Mouse (Mus musculus) left cerebral cortex, adult 8-10 months (tissue): ENCODE data around the gene Ctnna2. TPM values are rescaled to one million over a fixed set of nuclear protein-coding genes. Genes with fewer than 3 reads are reported as not detected.

Experiments used
- DNase-seq, 2 experiments: peaks; one replicate each; pipeline ENCODE4 v3.0.0; 2022; ENCODE audit warnings: low spot score in 2 of 2
- total RNA-seq, 4 experiments: library from RNA; stranded (reverse); gene quantifications; 2 replicates each; pipeline ENCODE4 v1.2.4; 2022

Gene Ctnna2
- total RNA-seq, 4 experiments from 2014 or later, result 108 to 114 (median 111) TPM

DNA sequence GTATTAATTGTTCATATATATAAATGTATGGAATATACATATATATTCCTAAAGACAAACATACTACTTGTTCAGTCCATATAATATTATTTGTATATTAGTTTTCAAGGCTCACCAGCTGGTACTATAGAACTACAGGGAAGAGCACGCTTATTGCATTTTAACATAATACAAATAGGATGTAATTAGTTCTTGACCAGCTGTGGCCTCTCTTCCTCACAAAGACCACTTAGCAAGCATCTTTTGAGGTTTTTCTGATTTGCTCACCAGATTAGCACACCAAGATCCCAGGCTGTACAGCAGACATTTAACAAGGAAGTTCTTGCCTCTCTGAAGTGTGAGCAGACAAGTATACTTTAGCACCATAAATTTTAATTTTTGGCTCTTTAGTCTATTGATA is 152.0 kb downstream of the Ctnna2 start:
- DNase-seq, result no peak

DNA sequence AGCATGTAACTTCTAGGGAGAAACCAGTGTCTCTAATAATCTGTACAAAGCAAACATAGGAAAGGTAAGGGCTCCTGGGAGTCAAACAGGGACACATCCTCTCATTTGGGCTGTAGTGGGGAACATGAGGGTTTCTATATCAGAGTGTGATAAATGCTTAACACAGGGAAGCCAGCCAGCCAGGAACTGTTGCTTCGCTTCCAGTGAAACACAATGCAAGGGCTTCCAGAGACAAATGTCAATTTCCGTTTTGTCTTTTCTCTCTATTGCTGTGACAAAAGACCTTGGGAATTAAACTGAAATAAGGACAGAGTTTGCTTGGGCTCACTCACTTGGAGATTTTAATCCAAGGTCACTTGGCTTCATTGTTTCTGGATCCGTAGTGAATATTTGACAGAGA is 162.4 kb downstream of the Ctnna2 start:
- DNase-seq, result no peak

DNA sequence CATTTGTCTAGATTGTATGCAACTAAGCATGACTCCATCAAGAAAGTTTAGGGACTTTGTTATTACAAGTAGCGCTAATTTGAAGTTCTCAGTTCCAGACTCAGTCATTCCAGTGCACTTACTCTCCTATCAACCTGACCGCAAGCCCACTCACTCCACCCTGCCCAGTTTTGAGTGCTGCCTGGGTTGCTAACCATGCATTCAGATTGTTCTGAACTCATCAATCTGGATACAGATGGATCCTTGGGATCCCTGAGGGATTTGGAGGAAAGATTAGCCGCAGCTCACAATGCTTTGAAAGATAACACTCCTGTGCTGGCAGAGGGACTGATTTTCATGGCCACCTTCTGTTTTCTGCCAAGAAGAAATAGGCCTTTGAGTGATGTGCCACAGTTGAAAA is 168.5 kb downstream of the Ctnna2 start:
- DNase-seq, result no peak

DNA sequence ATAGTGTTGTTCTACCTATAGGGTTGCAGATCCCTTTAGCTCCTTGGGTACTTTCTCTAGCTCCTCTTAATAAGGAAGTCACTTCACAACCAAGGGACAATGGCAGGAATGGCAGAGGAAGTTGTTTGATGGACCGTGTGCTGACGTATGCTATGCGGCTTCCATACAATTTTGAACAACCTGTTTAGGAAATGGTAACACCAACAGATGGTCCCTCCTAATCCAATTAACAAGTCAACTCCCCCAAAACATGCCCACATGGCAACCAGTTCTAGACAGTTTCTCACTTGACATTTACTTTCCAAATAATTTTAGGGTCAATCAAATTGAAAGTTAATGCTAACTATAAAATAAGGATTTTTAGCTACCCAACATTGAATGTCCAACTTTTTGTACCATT is 176.9 kb downstream of the Ctnna2 start:
- DNase-seq, result no peak

DNA sequence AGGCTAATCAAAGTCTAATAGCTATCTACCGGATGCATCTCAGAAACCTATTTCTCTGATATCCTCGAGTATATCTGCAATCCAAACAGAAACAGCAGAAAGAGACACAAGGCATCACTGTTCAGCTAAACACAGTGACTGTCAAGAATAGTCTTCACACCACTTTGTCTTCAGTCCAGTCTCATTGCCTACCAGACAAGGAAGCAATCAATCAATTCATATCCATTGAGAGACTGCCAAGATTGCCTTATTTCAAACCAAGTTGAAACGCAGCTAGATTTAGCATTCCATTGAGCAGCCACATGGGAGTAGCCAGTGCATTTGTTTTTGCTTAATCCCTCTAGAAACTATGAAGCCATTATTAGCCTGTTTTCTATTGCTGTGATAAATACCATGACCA is 196.2 kb downstream of the Ctnna2 start:
- no peak for DNase-seq

DNA sequence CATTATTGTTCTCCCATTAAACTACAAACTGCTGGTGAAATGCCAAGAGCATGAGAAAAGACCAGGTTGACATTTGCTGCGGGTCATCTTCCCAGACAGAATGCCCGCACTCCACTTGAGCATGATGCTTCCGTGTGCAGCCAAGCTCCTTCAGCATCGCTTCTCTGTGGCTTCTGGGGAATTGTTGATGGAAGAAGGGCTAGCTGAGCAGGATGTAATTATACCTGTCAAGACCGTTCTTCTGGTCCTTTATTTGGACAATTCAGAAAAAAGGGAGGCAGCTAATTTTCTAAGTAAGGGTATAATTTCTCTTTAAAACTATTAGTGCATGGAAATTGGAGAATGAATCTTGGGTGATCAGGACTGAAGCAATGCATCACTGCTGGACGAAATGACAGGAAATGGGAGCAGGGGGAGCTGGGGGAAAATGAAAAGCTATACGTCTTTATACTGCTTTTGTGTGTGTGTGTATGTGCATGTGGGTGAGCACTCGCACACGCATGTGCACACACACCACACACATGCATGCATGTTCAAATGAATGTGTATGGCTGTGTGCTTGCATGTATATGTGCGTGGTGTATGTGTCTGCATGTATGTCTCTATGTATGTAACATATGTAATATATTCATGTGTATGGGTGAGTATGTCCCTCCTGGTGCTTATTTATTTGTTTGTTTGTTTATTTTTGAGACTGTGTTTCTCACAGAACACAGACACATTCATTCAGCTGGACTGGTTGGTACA is 211.0 kb downstream of the Ctnna2 start:
- no peak for DNase-seq

DNA sequence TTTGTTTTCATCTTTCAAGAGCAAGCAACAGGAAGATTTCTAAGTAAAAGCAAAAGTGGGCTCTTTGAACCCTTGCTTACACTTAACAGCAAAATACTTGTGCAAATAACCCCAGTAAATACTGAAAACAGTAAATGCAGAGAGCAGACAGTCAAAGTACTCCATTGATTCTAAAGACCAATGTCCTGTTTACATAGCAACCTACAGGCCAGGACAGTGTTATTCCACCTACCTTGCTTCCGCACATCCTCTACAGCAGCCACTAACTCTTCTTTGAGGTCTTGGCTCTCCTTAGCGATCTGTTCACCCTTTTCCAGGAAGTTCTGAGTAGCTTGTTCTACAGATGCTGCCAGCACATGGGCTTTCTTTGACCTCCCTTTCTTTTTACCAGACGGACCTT is 221.3 kb downstream of the Ctnna2 start:
- DNase-seq, result no peak

DNA sequence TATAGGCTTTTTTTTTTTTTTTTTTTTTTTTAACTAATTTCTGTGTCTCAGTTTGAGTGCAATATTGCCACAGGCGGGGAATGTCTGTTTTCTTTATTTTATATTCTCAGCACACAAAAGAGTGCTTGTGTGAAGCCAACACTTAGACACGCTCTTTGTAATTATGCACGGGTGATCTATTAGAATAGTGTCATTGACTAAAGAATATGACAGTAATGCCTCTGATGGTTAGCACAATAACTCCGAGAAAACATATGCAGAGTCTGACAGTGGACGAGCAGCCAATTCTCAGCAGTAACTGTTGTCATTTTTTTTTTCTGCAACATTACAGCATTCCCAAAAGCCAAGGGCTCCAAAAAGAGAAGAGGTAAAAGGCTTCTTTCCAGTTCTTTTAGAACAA is 234.1 kb downstream of the Ctnna2 start:
- DNase-seq, result no peak

DNA sequence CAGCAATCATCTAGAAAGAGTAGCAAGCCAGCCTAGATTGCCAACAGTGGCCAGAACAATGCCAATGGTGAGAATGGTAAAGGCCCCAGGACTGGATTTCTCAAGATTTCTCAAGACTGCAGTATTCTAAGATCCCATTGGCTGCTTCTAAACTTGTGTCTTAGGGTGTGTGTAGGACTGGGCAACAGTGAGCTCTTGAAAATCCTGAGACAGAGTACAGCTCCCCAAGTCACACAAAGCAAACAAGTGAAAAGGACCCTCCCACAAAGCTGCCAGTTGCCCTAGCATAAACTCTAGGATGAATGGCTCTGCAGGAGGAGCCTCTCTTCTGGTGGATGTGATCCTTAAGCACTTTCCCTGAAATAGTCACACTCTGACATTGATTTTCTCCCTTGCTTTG is 235.8 kb downstream of the Ctnna2 start:
- DNase-seq, result no peak

DNA sequence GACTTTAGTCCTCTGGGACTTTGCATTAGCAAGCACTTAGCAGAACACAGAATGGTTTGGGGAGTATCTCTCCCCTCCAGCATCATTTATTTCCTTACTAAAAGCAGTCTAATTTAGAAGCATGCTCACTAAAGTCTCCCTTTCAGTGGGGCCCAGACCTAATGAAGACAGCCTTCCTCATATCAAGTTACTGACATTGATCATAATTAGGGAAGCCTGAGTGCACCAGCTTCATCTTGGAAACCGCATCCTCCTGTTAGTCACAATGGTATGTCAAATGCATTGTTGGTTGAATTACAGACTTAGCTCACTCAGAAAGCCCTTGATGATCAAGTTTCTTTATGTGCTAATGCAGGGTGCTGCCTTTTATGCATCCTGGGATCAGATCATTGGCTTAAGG is 236.5 kb downstream of the Ctnna2 start:
- no peak for DNase-seq

DNA sequence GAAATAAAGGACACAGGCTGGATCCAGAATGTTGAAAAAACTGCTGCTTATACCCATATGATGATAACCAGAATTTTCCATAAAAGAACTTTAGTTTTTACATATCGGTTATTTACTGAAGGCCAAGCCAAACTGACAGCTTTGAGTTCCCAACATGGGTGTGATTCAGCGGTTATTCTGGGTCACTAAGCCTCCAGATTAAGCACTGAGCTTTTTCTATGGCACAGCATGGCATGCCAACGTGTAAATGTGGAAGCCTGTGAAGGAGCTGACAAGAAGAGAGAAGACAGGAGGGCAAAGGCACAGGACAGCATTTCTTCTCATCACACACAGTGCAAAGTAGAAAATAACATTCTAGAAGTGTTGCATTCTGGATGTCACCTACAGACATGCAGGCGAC is 240.9 kb downstream of the Ctnna2 start:
- DNase-seq, result no peak

DNA sequence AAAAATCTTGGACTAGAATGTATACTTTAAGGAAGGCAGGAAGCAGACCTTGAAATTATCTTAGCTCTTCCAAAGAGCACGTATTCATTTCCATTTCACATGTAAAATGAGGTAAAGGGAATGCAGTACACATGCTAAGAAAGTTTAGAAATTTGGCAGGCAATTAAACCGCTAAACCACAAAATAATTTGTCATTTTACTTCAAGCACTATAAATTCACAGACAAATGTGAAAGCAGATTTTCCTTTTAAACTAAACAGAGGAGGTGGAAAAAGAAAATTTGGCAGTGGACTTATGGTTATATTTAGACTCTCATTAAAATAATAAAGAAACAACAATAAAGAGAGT is 254.6 kb downstream of the Ctnna2 start:
- DNase-seq, result no peak

DNA sequence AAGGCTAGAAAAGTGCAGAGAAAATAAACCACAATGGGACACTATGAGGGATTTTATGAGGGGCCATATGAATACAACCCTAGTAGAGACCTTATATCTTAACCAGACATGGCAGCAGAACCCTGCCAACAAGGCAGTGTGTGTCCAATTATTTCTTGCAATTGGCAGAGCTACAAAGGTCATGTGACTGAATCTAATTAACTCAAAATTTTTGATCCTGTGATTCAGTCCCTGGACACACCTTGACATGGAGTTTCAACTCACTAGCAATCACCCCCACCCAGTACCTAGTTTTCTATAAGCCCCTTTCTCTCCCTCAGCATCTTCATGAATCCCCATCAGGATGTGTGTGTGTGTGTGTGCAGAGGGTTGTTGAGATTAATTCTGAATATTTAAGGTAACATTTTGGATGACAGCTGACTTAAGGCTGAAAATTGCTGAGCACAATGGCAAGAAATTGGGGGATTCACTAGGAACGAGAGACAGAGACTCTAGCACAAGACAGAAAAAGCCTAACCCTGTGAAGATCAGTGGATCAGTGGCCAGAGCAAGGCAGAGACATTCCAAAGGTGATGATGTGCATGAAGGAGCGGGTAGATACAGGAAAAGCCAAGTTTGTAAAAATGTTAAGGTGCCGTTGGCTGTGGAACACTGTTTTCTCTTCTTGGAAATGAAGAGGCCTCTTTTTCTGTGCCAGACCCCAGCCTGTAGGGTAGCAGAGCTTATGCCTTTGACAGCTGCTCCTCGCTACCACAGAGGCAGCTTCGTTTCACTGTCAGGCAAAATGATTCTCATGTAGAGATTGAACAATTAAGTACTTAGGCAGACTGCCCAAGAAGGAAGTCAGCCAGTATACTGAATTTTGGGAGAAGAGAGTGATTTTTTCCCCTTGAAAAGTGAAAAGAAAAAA is 255.2 kb downstream of the Ctnna2 start:
- no peak for DNase-seq

DNA sequence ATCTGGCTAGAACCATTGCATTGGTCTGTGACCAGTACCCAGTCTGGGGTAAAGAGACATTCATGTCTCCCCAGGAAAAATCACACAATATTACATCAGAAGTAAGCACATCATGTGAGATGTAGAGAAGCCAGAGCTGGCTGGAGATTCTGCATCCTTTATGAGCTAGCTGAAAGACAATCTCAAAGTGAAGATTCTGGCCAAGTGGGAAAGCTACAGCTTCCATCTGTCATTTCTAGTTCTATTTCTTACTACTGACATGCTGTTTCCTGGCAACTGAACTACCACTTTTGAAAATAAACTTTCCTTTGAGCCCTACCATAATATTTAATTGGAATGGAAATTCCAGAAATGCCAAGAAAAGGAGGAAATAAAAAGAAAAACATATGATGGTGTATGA is 285.4 kb downstream of the Ctnna2 start:
- DNase-seq, result peak in 1 of 2 experiments; percentile 36

DNA sequence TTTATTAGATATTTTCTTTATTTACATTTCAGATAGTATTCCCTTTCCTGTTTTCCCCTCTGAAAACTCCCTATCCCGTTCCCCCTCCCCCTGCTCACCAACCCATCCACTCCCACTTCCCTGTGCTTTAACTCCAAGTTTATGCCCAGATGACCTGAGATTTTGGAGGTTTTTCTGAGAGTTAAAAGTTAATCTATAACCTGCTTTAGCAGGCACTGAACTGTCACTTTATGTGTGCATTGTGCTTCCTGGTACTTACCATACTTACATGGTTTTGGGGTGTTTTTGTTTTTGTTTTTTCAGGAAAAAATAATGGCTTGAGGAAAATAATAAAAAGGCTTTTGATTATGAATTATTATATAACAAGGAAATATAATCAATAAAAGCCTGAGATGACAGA is 292.3 kb downstream of the Ctnna2 start:
- no peak for DNase-seq

DNA sequence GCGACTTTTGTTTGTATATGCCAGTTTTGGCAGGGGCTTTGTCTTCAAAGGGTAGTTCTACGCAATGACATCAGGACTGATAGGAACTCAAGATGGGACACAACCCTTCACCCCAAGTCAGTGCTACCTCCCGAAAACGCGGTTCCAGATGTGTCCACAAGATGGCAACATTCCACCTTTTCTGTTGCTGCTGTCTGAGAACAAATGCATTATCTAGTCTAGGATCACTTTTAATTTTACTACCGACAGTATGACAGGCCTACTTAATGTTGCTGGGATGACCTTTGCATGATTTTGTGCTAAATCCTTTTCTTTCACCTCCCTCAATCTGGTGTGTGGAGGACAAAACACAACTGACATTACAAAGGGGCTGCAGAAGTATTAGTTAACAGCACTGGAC is 329.4 kb downstream of the Ctnna2 start:
- DNase-seq, result peak; percentile 30 to 72

DNA sequence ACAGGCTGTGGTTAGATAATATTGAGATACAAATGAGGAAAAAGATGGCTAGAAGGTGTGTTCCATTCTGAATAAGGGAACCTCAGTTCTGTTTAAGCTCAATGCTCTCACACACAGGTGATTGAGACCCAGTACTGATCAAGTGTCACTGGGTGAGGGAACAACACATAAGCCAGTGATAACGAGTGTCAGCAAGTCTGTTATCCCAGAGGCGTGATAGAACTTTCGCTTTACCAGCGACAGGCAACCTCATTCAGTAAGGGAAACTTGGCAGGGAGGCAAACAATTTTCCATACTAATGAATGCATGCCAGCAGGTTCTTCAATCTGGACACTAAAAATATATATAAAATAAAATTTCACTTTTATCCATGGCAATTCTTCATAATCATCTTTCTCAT is 334.9 kb downstream of the Ctnna2 start:
- DNase-seq, result no peak

DNA sequence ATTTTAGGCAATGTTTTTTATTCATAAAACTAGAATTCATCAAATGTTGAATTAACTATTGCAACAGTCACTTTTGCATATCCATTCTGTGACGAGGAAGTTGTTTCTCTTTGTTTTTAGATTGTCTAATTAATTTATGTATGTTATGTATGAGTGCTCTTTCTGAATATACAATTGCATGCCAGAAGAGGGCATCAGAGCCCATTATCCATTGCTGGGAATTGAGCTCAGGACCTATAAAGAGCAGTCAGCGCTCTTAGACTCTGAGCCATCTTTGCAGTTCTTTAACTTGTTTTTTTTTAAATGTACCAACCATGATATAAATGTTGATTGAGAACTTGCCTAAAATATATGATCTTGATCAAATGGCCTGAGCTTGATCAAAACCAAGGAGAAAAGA is 340.7 kb downstream of the Ctnna2 start:
- DNase-seq, result no peak

DNA sequence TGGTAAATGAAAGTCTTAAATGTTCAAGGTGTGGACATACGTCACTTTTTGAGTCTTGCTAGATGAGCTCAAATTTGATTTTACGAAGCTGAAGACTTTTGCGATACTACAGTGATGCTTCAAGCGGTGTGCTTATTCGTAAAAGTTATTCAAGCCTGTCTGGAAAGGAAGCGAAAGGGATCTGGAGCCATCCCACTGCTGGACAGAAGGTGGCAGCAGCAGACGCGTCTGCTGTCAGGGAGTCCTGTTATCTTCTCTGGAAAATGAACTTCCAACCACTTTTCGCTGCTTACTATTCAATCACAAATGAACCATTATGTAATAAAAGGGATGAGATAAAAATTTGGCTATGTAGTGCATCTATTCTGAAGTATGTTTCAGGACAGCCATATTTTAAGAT is 345.5 kb downstream of the Ctnna2 start:
- DNase-seq, result peak; percentile 48 to 57

DNA sequence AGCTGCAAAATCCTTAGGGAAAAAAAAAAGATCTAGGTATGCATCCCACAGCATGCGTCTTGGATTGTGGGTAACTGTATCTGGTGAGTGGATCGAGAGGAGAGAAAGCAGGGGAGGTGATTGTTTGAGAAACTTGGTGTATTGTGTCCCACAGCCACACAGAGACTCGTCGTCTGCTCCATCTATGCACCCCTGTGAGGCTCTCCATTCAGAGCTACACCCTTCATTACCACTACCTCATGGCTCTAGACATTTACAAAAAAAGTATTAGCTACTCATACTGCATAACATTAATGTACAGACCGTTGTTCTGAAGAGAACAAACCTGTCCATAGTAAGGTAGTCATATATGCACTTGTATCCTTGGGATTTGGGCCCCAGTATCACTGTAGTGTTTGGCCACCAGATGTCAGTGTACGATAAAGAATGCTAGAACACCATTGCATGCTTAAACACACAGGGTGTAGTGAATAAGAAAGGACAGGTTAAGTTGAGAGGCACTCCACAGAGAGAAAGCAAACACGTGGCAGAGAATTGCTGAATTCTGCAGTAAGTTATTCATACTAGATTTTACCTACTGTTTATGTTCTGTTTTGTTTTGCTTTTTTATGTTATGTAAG is 350.8 kb downstream of the Ctnna2 start:
- DNase-seq, result no peak

DNA sequence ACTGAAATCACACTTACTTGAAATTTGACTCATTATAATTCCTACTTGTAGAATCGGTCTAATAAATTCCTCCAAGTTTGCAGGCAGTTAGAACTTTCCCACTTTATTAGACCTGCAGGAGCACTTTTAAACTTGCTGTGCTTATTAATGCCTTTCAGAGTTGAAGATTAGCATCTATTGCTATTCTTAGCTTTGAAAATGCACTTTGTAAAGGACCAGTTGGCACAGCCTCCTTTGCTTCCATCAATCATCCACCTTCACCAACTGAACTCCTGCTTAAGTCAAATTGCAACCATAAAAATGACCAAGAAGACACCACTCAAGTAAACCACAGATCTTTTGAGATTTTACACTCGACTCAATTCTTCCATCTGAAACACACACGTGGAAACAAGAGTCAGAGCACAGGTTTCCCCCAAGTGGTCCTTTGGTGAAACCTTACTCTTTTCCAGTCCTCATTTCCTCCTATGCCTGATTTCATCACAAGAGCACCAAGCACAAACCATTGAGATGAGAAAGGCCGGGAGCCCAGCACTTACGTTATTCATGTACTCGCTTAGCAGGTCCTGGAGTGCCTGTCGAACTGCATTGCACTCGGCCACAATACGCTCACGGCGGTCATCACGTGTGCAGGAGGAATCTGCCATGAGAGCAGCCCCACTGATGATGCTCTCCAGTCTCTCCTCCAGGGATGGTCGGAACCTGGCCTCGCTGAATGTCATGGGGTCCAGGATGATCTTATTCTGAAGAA is 374.7 kb downstream of the Ctnna2 start:
- DNase-seq, result no peak

DNA sequence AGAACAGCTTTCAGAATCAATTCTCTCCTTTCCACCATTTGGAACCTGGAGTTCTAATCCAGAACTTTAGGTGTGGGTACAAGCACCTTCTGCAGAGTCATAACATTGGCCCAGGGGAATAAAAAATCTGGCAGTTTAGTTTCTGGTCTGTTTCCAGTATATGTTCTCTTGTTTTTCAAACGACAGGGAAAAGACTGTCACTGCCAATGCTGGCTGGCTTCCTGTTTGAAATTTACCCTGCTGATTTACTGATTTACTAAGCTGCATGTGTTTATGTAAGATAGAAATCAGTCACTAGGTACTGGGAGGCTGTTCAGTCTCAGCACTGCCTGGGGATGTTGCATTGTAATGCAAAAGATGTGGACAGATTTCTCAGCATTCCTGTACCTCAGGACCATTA is 375.6 kb downstream of the Ctnna2 start:
- DNase-seq, result no peak
